Mouse (Mus musculus) midbrain, embryonic 16.5 days (tissue): ENCODE results near the gene Ankrd33. TPM values are rescaled to one million over a fixed set of nuclear protein-coding genes. Genes with fewer than 3 reads are reported as not detected.

Experiments used
- ATAC-seq: fragments of 200-750 bp; cut with Nextera tagmentation; 2 replicates; pipeline ENCODE4 v1.8.0; 2017; ENCODE audit warnings: moderate TSS enrichment
- H3K27ac ChIP-seq: fragments of 300-500 bp; sonication (generic); 2 replicates; pipeline ENCODE4 v1.5.1; 2014; ENCODE audit warnings: mild to moderate bottlenecking, low read length, mixed read lengths
- H3K27me3 ChIP-seq: fragments of 300-500 bp; sonication (generic); 2 replicates; pipeline ENCODE4 v1.6.1; 2014; ENCODE audit warnings: low read depth, low read length, mixed read lengths; ENCODE audit not compliant: control insufficient read depth, insufficient read depth
- H3K36me3 ChIP-seq: fragments of 300-500 bp; sonication (generic); 2 replicates; pipeline ENCODE4 v1.6.1; 2014; ENCODE audit warnings: mild to moderate bottlenecking, low read length, moderate library complexity, mixed read lengths; ENCODE audit not compliant: control insufficient read depth, insufficient read depth
- H3K4me1 ChIP-seq: fragments of 300-500 bp; sonication (generic); 2 replicates; pipeline ENCODE4 v1.6.1; 2014; ENCODE audit warnings: mild to moderate bottlenecking, low read length, mixed read lengths; ENCODE audit not compliant: control insufficient read depth, insufficient read depth
- H3K4me2 ChIP-seq: fragments of 300-500 bp; sonication (generic); 2 replicates; pipeline ENCODE4 v1.6.1; 2014; ENCODE audit warnings: mild to moderate bottlenecking, low read length, mixed read lengths
- H3K4me3 ChIP-seq: fragments of 300-500 bp; sonication (generic); 2 replicates; pipeline ENCODE4 v1.5.1; 2014; ENCODE audit warnings: low read depth, mild to moderate bottlenecking, low read length, moderate library complexity, mixed read lengths
- H3K9ac ChIP-seq: fragments of 300-500 bp; sonication (generic); 2 replicates; pipeline ENCODE4 v1.6.1; 2014; ENCODE audit warnings: low read depth, low read length, mixed read lengths
- H3K9me3 ChIP-seq: fragments of 300-500 bp; sonication (generic); replicated peaks from 2 replicates; pipeline ENCODE4 v1.6.1; 2014; ENCODE audit warnings: mild to moderate bottlenecking, low read length, mixed read lengths; ENCODE audit not compliant: control insufficient read depth, poor library complexity, severe bottlenecking
- WGBS: fragments of 180-500 bp; shearing (Covaris S2); extraction: QIAGEN DNeasy Blood & Tissue Kit; methylation state at CpG from one replicate; pipeline ENCODE4 v1.1.7; 2014; 5-methylcytosine and 5-hydroxymethylcytosine counted together
- polyA plus RNA-seq: library from polyadenylated mRNA; unstranded; fragments of >200 nt; fragmentation: Nextera tagmentation; extraction: Ambion mirVana; gene quantifications from 2 replicates; pipeline ENCODE4 v1.2.1, GENCODE M21; 2015

The Ankrd33 gene
- polyA plus RNA-seq, 1 experiment from 2014 or later, result not detected

GRCm38 (mm10) chr15:101137455-101137854 is 21.9 kb downstream of the Ankrd33 start:
- no peak overlapping the region for H3K27ac ChIP-seq
- WGBS, result 82% methylated on average over 11 of the region's 11 CpGs
- no peak overlapping the region for H3K4me3 ChIP-seq
- no peaks in the 10 kb centered on the region for H3K36me3 ChIP-seq
- no peak for ATAC-seq
- H3K9me3 ChIP-seq, result no peaks in the 10 kb centered on the region
- no peaks in the 10 kb centered on the region for H3K27me3 ChIP-seq
- no peak overlapping the region for H3K9ac ChIP-seq
- H3K4me1 ChIP-seq, result peaks cover 9% of the 10 kb centered on the region
- H3K4me2 ChIP-seq, result no peak overlapping the region

- H3K9me3 ChIP-seq, result no peaks in the 10 kb centered on the region
- no peaks in the 10 kb centered on the region for H3K27me3 ChIP-seq
- H3K4me2 ChIP-seq, result no peak overlapping the region
- H3K4me1 ChIP-seq, result peaks cover 9% of the 10 kb centered on the region
- no peak for ATAC-seq
- H3K27ac ChIP-seq, result no peak overlapping the region
- 79% methylated on average over 3 of the region's 3 CpGs for WGBS
- H3K36me3 ChIP-seq, result no peaks in the 10 kb centered on the region
- H3K4me3 ChIP-seq, result no peak overlapping the region
- no peak overlapping the region for H3K9ac ChIP-seq
Observed at GRCm38 (mm10) chr15:101138675-101139074, 23.1 kb downstream of the Ankrd33 start.

DNA sequence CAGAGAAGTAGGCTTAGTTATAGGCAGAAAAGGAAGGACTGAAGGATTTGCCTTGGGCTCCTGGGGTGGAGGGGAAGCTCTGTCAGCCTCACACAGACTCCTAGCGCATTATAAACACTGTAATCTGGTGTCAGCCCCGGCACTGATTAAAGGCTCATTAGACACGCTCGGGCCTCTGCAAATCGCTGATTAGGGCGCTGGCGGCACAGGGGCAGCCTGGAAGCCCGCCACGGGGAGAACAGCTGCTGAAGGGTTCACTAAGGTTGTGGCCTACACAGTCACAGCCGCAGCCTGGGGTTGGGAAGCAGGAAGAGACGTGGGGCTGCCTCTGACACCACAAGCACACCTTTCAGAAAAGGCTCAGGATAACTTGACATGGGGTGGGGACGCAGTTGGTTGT is 24.3 kb downstream of the Ankrd33 start:
- Histone ChIP-seq H3K36me3 (no peaks in the 10 kb centered on the region), H3K9me3 (no peaks in the 10 kb centered on the region), H3K9ac (no peak overlapping the region), H3K27ac (no peak overlapping the region), H3K4me1 (peaks cover 9% of the 10 kb centered on the region), H3K4me3 (no peak overlapping the region), H3K27me3 (no peaks in the 10 kb centered on the region), H3K4me2 (no peak overlapping the region)
- 9% methylated on average over 12 of the region's 12 CpGs for WGBS
- no peak for ATAC-seq

GRCm38 (mm10) chr15:101140587-101140986 is 25.0 kb downstream of the Ankrd33 start:
- Histone ChIP-seq H3K9ac (no peak overlapping the region), H3K9me3 (no peaks in the 10 kb centered on the region), H3K4me1 (peaks cover 10% of the 10 kb centered on the region), H3K4me2 (no peak overlapping the region), H3K27me3 (no peaks in the 10 kb centered on the region), H3K36me3 (no peaks in the 10 kb centered on the region), H3K27ac (no peak overlapping the region), H3K4me3 (no peak overlapping the region)
- no peak for ATAC-seq
- WGBS, result 49% methylated on average over 6 of the region's 6 CpGs

DNA sequence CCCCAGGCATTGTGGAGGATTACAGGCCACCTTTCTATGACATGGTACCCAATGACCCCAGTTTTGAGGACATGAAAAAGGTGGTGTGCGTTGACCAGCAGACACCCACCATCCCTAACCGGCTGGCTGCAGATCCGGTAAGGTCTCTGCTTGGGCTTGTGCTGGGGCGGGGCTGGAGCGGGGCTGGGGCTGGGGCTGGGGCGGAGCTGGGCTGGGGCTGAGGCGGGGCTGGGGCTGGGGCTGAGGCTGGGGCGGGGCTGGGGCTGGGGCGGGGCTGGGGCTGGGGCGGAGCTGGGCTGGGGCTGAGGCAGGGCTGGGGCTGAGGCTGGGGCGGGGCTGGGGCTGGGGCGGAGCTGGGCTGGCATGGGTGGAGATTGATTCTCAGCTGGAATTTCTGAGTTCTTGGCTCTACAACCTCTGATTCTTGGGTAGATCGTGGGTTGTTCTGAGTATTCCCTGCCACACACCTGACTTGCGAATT is 25.5 kb downstream of the Ankrd33 start:
- no peak overlapping the region for H3K4me2 ChIP-seq
- no peak overlapping the region for H3K4me3 ChIP-seq
- H3K9ac ChIP-seq, result no peak overlapping the region
- H3K9me3 ChIP-seq, result no peaks in the 10 kb centered on the region
- WGBS, result 11% methylated on average over 6 of the region's 14 CpGs
- peaks cover 14% of the 10 kb centered on the region for H3K4me1 ChIP-seq
- no peak for ATAC-seq
- H3K27me3 ChIP-seq, result no peaks in the 10 kb centered on the region
- no peak overlapping the region for H3K27ac ChIP-seq
- no peaks in the 10 kb centered on the region for H3K36me3 ChIP-seq

GRCm38 (mm10) chr15:101142672-101143071 is 27.1 kb downstream of the Ankrd33 start:
- Histone ChIP-seq H3K4me2 (no peak overlapping the region), H3K36me3 (no peaks in the 10 kb centered on the region), H3K4me3 (no peak overlapping the region), H3K9ac (no peak overlapping the region), H3K27ac (no peak overlapping the region), H3K9me3 (no peaks in the 10 kb centered on the region), H3K27me3 (no peaks in the 10 kb centered on the region), H3K4me1 (peaks cover 18% of the 10 kb centered on the region)
- no peak for ATAC-seq
- 48% methylated on average over 8 of the region's 8 CpGs for WGBS

GRCm38 (mm10) chr15:101143494-101143893 is 27.9 kb downstream of the Ankrd33 start:
- no peak overlapping the region for H3K4me3 ChIP-seq
- ATAC-seq, result no peak
- no peaks in the 10 kb centered on the region for H3K9me3 ChIP-seq
- 29% methylated on average over 8 of the region's 8 CpGs for WGBS
- no peak overlapping the region for H3K27ac ChIP-seq
- peaks cover 23% of the 10 kb centered on the region for H3K4me1 ChIP-seq
- H3K4me2 ChIP-seq, result no peak overlapping the region
- no peaks in the 10 kb centered on the region for H3K36me3 ChIP-seq
- H3K9ac ChIP-seq, result no peak overlapping the region
- H3K27me3 ChIP-seq, result no peaks in the 10 kb centered on the region

DNA sequence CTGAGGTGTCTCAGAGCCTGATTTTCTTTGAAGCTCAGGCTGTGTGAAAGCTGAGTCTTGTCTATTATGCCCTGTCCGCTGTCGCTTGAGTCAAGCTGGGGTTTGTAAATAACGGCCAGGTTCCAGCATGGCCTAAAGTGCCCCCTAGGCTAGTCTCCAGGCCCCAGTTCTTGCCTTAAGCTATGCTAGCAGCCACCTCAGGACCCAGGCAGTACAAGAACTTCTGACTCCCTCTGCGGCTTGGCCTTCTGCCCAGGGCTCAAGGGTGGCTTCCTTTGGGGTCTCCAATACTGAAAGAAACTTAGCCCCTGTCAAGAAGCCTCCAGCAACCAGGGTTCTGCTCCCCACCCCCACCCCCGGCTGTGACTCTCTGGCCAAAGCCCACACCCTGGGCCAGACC is 28.6 kb downstream of the Ankrd33 start:
- 88% methylated on average over 5 of the region's 5 CpGs for WGBS

DNA sequence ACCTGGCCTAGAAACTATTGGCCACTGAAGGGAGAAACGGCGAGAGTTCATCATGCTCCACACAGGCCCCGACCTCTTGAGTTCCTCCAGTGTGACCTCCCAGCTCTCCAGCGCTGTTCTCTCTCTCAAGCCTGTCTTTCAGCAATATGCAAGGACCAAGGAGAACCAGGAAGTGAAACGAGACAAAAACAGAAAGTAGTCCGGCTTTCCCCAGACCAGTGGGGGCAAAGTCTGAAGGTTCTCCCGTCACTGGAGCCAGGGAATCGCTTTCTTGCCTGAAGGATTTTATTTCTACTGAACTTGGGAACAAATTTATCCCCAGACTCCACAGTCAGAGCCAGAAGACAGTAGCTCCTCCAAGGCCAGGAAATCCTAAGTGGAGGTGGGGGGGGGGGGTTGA is 29.2 kb downstream of the Ankrd33 start:
- Histone ChIP-seq H3K4me2 (no peak overlapping the region), H3K4me1 (peaks cover 17% of the 10 kb centered on the region), H3K27ac (no peak overlapping the region), H3K36me3 (no peaks in the 10 kb centered on the region), H3K9me3 (no peaks in the 10 kb centered on the region), H3K27me3 (no peaks in the 10 kb centered on the region), H3K9ac (no peak overlapping the region), H3K4me3 (no peak overlapping the region)
- WGBS, result 89% methylated on average over 8 of the region's 8 CpGs
- no peak for ATAC-seq

More for the DNA sequence above, 28.6 kb downstream of the Ankrd33 start:
- Histone ChIP-seq H3K36me3 (no peaks in the 10 kb centered on the region), H3K9ac (no peak overlapping the region), H3K27me3 (no peaks in the 10 kb centered on the region), H3K4me1 (peaks cover 21% of the 10 kb centered on the region), H3K4me2 (no peak overlapping the region), H3K9me3 (no peaks in the 10 kb centered on the region), H3K4me3 (no peak overlapping the region), H3K27ac (no peak overlapping the region)
- ATAC-seq, result no peak
